Mouse (Mus musculus) adrenal gland, adult (tissue): Measurements from ENCODE around the gene Ushbp1.

Source experiments
- DNase-seq, 2 experiments: peaks; one replicate each; pipeline ENCODE4 v3.0.0; 2022 to 2023; ENCODE audit warnings: low spot score in 1 of 2; ENCODE audit not compliant: inconsistent age in 2 of 2

The Ushbp1 gene

DNA sequence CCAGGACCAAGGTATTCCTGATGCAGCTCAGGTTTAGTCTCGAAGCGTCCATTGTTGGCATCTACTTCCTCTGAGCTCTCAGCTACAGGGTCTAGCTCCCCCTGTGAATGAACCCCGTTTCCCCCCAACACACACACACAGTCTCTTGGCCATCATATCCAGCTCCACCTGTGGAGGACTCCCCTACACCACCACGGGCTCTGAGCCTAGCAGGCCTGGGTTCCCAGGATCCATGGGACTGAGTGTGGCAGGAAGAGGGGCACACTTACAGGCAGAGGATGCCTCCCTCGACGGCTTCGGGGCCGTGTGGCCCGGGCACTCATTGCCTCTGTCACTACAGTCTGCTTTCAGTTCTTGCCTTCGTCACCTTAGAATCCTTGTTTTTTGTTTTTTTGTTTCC lies 531 bp downstream of the Ushbp1 start:
- DNase-seq: peak; percentile 26 to 42

DNA sequence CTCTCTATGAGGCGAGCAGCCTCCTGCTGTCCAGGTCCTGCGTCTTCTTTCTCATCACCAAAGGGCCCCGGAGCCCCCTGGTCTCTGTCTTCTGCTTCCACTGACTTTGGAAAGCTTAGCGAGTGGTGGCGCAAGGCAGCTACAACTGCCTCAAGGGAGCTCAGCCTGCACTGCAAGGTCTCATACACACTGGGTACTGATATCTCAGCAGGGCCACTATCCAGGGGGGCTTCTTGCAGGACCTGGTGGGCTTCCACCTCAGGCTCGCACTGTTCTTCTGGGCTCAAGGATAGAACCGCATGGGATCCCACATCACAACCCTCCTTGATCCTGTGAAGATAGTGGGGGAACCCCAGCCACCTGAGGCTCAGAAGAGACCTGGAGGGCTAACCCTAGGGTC lies 1.1 kb downstream of the Ushbp1 start:
- DNase-seq: peak; percentile 17 to 44

DNA sequence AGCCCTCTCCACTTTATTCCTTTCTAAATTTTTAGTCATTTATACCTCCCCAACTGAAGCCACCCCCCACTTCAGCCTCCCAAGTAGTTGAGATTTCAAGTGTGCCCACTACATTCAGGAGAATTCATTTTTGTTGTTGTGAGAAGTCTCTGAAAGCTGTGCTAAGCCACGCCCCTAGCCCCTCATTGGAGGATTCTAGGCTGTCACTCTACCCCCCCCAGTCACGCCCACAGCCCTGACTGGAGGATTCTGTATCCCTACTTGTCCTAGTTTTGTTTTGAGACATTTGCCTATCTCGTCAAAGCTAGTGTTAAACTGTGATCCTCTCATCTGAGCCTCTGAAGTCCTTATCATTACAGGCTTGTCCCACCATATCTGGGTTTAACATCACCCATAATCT lies 2.7 kb downstream of the Ushbp1 start:
- peak; percentile 45 to 69 for DNase-seq

DNA sequence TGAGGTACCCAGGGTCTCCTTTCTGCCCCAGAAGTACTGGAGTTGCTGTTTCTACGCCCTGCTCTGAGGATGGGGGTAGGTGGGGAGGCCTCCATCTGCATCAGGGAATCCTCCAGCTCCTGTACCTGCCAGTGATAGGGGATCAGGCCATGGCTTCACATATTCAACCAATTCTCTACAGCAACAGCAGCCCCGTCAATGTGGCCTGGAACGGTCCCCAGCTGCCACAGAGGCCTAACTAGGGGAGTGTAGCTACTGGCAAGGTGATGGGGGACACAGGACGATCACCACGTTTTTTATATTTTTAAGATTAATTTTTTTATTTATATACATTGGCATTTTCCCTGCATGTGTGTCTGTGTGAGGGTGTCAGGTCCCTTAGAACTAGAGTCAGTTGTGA lies 3.2 kb downstream of the Ushbp1 start:
- DNase-seq: peak; percentile 4 to 17

- peak in 1 of 2 experiments; percentile 1 for DNase-seq
These were observed 3.9 kb downstream of the Ushbp1 start for GRCm38 (mm10) chr8:71391696-71392095.

- DNase-seq: no peak
These were observed 7.3 kb downstream of the Ushbp1 start for GRCm38 (mm10) chr8:71388267-71388666.

- peak in 1 of 2 experiments; percentile 49 for DNase-seq
These were observed 10.3 kb downstream of the Ushbp1 start for GRCm38 (mm10) chr8:71385212-71385835.

- no peak for DNase-seq
These were observed 11.7 kb downstream of the Ushbp1 start for GRCm38 (mm10) chr8:71383860-71384259.

GRCm38 (mm10) chr8:71383396-71383795 lies 12.2 kb downstream of the Ushbp1 start:
- DNase-seq: peak; percentile 57 to 78

DNA sequence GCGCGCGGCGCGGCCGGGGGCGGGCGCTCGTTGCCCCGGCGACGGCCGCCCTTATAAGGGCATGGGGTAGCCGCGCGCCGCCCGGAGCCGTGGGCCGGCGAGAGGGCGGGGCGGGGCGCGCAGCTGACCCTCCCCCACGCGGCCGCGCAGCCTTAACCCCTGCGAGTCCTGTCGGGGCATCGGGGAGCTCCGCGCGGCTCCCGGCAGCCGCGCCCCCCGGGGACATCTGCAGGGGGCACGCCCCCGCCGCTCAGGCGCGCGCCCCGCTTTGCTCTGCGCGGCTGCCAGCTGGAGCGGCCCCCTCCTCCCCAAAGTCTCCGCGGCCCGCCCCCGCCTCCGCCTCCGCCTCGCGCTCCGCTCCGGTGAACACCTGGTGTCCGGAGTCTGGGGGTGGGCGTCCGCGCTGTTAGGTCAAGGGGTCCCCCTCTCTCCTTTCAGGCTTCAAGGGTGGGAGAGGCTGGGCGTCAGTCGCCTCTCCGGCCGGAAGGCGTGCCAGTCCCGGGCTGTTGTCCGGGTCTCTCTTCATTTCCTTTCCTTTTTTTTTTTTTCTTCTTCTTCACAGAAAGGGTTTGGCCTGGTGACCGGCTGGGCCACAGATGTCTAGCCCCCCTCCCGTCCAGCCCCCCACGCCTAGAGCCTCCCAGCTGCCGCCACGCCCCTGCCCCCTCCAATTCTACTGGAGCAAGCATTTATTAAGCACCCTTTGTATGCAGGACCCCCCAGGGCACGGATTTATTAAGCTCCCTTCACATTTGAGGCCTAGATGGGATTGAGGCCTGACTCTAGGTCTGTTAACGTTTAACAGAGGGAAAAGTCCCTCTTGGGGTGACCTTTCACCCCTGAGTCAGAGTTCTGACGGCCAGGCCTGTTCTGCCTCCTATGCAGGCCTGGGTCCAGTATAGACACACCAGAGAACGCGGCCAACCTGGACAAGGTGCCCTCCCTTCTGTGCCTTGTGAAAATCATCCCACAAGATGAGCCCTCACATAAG lies 13.3 kb downstream of the Ushbp1 start:
- DNase-seq: peak; percentile 87 to 93

GRCm38 (mm10) chr8:71381421-71381970 lies 14.1 kb downstream of the Ushbp1 start, which contains the start of gene Nr2f6:
Nr2f6 (minus strand) TSS chr8:71381960.
- peak; percentile 82 to 96 for DNase-seq

- DNase-seq: peak; percentile 56 to 80
These were observed 15.1 kb downstream of the Ushbp1 start for GRCm38 (mm10) chr8:71380178-71381171.

DNA sequence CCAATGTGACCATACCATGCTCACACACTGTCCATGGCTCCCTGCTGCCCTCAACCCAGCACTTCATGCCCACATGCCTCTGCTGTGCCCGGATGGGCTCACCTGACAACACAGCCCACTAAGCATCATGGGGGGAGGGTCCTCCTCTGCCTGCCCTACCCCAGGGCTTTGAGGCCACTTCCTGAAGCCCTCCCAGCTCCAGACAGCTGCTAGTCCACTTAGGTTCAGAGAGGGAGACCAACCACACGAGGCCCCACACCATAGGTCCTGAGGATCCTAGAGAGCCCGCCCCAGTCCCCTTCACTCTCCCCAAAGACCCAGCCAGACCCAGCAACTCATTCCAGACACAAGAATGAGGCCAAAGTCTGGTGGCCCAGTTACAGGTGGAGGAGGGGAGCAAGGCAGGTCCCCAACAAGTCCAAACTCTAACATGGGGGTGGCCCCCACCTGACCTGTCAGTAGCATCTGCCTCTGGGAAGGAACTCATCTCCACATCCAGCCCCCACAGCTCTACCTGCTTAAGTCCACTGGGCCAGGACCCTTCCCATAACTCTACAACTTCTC lies 16.0 kb downstream of the Ushbp1 start:
- DNase-seq: peak; percentile 38 to 46

- no peak for DNase-seq
These were observed 16.6 kb downstream of the Ushbp1 start for GRCm38 (mm10) chr8:71379008-71379407.

DNA sequence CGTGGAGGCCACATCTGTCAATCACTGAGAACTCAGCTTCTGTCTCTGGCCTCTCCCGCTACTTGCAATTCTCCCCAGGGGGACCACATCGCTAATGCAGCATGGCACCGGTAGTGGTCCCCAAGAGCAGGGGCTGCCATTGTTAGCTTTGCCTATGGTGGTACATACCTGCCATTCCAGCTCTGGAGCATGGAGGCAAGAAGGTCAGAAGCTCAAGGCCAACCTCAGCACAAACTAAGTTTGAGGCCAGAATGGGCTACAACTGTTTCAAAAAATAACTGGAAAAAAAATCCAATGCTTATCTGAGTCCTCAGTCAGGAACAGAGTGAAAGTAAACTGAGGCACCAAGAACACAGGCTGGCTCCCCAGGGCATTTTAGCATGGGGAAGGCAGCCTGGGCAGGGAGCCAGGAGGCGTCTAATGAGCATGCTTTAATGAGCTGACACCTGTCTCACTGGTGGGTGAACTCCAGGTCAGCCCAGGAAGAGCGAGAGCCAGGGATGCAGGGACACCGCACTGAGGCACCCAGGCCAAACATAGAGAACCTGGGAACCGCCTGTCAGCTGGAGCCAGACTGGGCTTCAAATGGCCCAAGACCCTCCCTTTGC lies 19.1 kb downstream of the Ushbp1 start:
- peak; percentile 33 to 57 for DNase-seq

DNA sequence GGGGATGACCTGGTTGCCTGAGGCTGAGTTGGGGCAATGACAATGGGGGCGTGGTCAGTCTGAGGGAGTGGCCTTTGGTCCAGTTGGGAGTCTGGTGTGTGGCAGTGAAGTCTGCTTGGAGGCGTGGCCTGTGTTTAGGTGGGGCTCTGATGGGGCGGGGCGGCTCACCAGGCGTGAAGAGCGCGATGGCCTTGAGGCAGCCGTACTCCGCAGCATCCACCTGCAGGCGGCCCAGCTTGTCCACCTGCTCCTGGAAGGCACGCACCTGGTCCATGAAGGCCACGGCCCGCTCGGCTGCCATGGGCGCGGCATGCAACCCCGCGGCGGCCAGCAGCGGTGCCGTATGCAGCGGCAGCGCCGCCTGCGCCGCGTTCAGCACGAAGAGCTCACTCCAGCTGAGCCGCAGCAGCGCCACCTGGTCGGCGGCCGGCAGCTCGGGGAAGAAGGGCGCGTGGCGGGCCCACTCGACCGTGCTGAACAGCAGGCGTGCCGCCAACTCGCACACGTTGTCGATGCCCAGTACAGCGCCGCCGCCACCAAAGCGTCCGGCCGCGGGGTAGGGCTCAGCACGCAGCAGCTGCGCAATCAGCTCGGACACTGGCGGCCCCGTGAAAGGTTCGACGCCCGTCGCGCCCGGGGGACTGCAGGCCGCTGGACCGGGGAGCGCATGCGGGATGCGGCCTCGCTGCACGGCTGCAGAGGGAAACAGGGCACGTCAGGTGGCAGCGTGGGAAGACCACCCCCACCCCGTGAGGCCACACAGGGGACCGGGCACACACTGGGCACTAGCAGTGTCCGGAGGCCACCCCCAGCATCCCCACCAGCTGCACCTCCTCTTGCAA lies 19.8 kb downstream of the Ushbp1 start:
- peak; percentile 86 to 92 for DNase-seq

DNA sequence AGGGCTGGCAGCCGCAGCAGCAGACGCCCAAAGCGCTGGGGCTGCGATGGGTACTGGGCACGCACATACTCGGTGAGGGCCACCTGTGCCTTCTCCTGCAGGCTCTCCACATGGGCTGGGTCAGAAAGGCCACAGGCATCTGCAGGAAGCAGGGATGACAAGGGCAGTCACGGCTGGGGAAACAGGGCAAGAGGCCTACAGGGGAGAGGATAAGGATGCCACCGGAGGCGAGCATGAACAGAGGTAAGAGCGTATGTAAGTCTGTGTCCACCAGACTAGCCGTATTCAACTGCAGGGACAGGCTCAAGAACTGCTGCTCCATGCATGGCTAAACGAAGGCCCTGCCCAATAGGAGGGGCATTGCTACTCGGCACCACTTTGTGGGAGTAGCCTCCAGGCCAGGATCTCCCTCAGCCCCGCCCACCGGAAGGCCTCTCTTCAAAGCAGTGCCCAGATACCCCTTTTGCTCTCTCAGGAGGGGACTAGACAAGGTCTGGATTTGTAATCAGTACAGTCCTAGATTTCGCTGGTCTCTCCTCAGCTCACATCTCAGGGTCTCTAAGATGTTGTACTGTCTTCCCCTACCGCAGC lies 20.9 kb downstream of the Ushbp1 start:
- peak; percentile 49 to 68 for DNase-seq

DNA sequence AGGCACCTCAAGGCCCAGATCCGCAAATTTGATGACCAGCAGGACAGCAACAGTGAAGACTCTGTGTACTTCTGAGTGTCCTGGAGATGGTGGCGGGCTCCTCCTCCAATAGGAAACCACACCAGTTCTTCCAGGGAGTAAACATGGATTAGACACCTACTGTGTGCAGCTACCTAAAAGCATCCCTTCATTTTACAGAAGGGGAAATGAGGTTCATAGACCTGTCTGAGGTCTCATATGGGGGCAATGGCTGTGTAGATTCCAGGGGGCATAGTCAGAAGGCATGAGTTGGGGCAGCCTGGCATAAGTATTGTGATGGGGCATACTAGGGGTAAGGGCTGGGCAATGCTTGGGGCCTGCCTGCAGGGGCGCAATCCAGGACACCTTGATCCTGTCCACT lies 22.6 kb downstream of the Ushbp1 start:
- no peak for DNase-seq
